Mouse (Mus musculus): ENCODE measurements around the gene Sdk2. TPM values are rescaled to one million over a fixed set of nuclear protein-coding genes. Genes with fewer than 3 reads are reported as not detected.

Gene Sdk2
- polyA plus RNA-seq, 1 experiment from 2014 or later: 3.6 TPM

GRCm38 (mm10) chr11:113750571-113751483, 316.0 kb downstream of the Sdk2 start:
- no peaks in the 10 kb centered on the region for H3K36me3 ChIP-seq (replicated peaks; ENCODE audit: control insufficient read depth, insufficient read depth)
- H3K4me3 ChIP-seq (replicated peaks; ENCODE audit: low read length): peak overlapping the region; percentile 90
- peak overlapping the region; percentile 94 for H3K27ac ChIP-seq
- H3K9ac ChIP-seq: peak overlapping the region; percentile 93
- no peaks in the 10 kb centered on the region for H3K27me3 ChIP-seq (ENCODE audit: control insufficient read depth, insufficient read depth, low read length)
- WGBS: under 1% methylated on average over 67 of the region's 67 CpGs
- peak overlapping the region; percentile 77 for H3K4me2 ChIP-seq (replicated peaks)
- peak; percentile 41 for ATAC-seq (ENCODE audit: low FRiP score)
- H3K9me3 ChIP-seq (ENCODE audit: control insufficient read depth, low read length): no peaks in the 10 kb centered on the region
- peak; percentile 61 for DNase-seq (ENCODE audit: low spot score)
- peaks cover 38% of the 10 kb centered on the region for H3K4me1 ChIP-seq (replicated peaks; ENCODE audit: control insufficient read depth, insufficient read depth, low read length)

- WGBS: 4% methylated on average over 9 of the region's 9 CpGs
- peak overlapping the region; percentile 90 for H3K4me3 ChIP-seq (replicated peaks; ENCODE audit: low read length)
- DNase-seq (ENCODE audit: low spot score): peak; percentile 38
- H3K9ac ChIP-seq: peak overlapping the region; percentile 93
- no peaks in the 10 kb centered on the region for H3K36me3 ChIP-seq (replicated peaks; ENCODE audit: control insufficient read depth, insufficient read depth)
- peak overlapping the region; percentile 94 for H3K27ac ChIP-seq
- H3K27me3 ChIP-seq (ENCODE audit: control insufficient read depth, insufficient read depth, low read length): no peaks in the 10 kb centered on the region
- peaks cover 38% of the 10 kb centered on the region for H3K4me1 ChIP-seq (replicated peaks; ENCODE audit: control insufficient read depth, insufficient read depth, low read length)
- ATAC-seq (ENCODE audit: low FRiP score): peak; percentile 44; the same call in 1 of the 2 replicates
- peak overlapping the region; percentile 77 for H3K4me2 ChIP-seq (replicated peaks)
- H3K9me3 ChIP-seq (ENCODE audit: control insufficient read depth, low read length): no peaks in the 10 kb centered on the region
These were observed 317.0 kb downstream of the Sdk2 start for GRCm38 (mm10) chr11:113749749-113750351.

GRCm38 (mm10) chr11:113748797-113749521, 317.9 kb downstream of the Sdk2 start:
- Histone ChIP-seq H3K4me2 (replicated peaks) (peak overlapping the region; percentile 77), H3K36me3 (replicated peaks; ENCODE audit: control insufficient read depth, insufficient read depth) (no peaks in the 10 kb centered on the region; the same call in 1 of the 2 replicates), H3K9me3 (ENCODE audit: control insufficient read depth, low read length) (no peaks in the 10 kb centered on the region), H3K4me3 (replicated peaks; ENCODE audit: low read length) (peak overlapping the region; percentile 90), H3K27me3 (ENCODE audit: control insufficient read depth, insufficient read depth, low read length) (no peaks in the 10 kb centered on the region), H3K4me1 (replicated peaks; ENCODE audit: control insufficient read depth, insufficient read depth, low read length) (peaks cover 38% of the 10 kb centered on the region), H3K9ac (peak overlapping the region; percentile 93), H3K27ac (no peak overlapping the region)
- WGBS: 10% methylated on average over 21 of the region's 21 CpGs
- ATAC-seq (ENCODE audit: low FRiP score): no peak
- DNase-seq (ENCODE audit: low spot score): no peak

GRCm38 (mm10) chr11:113747725-113748380, 319.0 kb downstream of the Sdk2 start:
- no peak for ATAC-seq (ENCODE audit: low FRiP score)
- DNase-seq (ENCODE audit: low spot score): no peak
- Histone ChIP-seq H3K27me3 (ENCODE audit: control insufficient read depth, insufficient read depth, low read length) (no peaks in the 10 kb centered on the region), H3K4me2 (replicated peaks) (peak overlapping the region; percentile 77), H3K27ac (no peak overlapping the region), H3K36me3 (replicated peaks; ENCODE audit: control insufficient read depth, insufficient read depth) (peaks cover 5% of the 10 kb centered on the region; the same call in 1 of the 2 replicates), H3K9ac (no peak overlapping the region), H3K4me1 (replicated peaks; ENCODE audit: control insufficient read depth, insufficient read depth, low read length) (peaks cover 38% of the 10 kb centered on the region), H3K9me3 (ENCODE audit: control insufficient read depth, low read length) (no peaks in the 10 kb centered on the region), H3K4me3 (replicated peaks; ENCODE audit: low read length) (no peak overlapping the region)
- 84% methylated on average over 11 of the region's 11 CpGs for WGBS

- H3K9ac ChIP-seq: no peak overlapping the region
- no peak overlapping the region for H3K27ac ChIP-seq
- H3K4me2 ChIP-seq (replicated peaks): peak overlapping the region; percentile 11; the same call in 1 of the 2 replicates
- no peaks in the 10 kb centered on the region for H3K27me3 ChIP-seq (ENCODE audit: control insufficient read depth, insufficient read depth, low read length)
- peaks cover 5% of the 10 kb centered on the region; the same call in 1 of the 2 replicates for H3K36me3 ChIP-seq (replicated peaks; ENCODE audit: control insufficient read depth, insufficient read depth)
- H3K4me3 ChIP-seq (replicated peaks; ENCODE audit: low read length): no peak overlapping the region
- 82% methylated on average over 16 of the region's 16 CpGs for WGBS
- DNase-seq (ENCODE audit: low spot score) (no peak), ATAC-seq (ENCODE audit: low FRiP score) (no peak)
- no peaks in the 10 kb centered on the region for H3K9me3 ChIP-seq (ENCODE audit: control insufficient read depth, low read length)
- H3K4me1 ChIP-seq (replicated peaks; ENCODE audit: control insufficient read depth, insufficient read depth, low read length): peaks cover 37% of the 10 kb centered on the region
These were observed 319.8 kb downstream of the Sdk2 start for GRCm38 (mm10) chr11:113747056-113747455.

GRCm38 (mm10) chr11:113745961-113746360, 320.9 kb downstream of the Sdk2 start:
- ATAC-seq (ENCODE audit: low FRiP score) (no peak), DNase-seq (ENCODE audit: low spot score) (no peak)
- Histone ChIP-seq H3K9ac (no peak overlapping the region), H3K36me3 (replicated peaks; ENCODE audit: control insufficient read depth, insufficient read depth) (peaks cover 5% of the 10 kb centered on the region; the same call in 1 of the 2 replicates), H3K4me3 (replicated peaks; ENCODE audit: low read length) (no peak overlapping the region), H3K9me3 (ENCODE audit: control insufficient read depth, low read length) (no peaks in the 10 kb centered on the region), H3K4me2 (replicated peaks) (no peak overlapping the region), H3K27me3 (ENCODE audit: control insufficient read depth, insufficient read depth, low read length) (no peaks in the 10 kb centered on the region), H3K27ac (no peak overlapping the region), H3K4me1 (replicated peaks; ENCODE audit: control insufficient read depth, insufficient read depth, low read length) (peaks cover 34% of the 10 kb centered on the region)
- 76% methylated on average over 4 of the region's 4 CpGs for WGBS

- 100% methylated on average over 1 of the region's 1 CpGs for WGBS
These were observed 323.8 kb downstream of the Sdk2 start for GRCm38 (mm10) chr11:113742998-113743397.

GRCm38 (mm10) chr11:113740100-113740499, 326.7 kb downstream of the Sdk2 start:
- peaks cover 8% of the 10 kb centered on the region; the same call in 1 of the 2 replicates for H3K4me1 ChIP-seq (replicated peaks; ENCODE audit: control insufficient read depth, insufficient read depth, low read length)
- no peaks in the 10 kb centered on the region for H3K27me3 ChIP-seq (ENCODE audit: control insufficient read depth, insufficient read depth, low read length)
- 87% methylated on average over 7 of the region's 7 CpGs for WGBS
- no peak for DNase-seq (ENCODE audit: low spot score)
- no peak for ATAC-seq (ENCODE audit: low FRiP score)
- H3K36me3 ChIP-seq (replicated peaks; ENCODE audit: control insufficient read depth, insufficient read depth): peaks cover 5% of the 10 kb centered on the region; the same call in 1 of the 2 replicates
- no peak overlapping the region for H3K27ac ChIP-seq
- H3K9ac ChIP-seq: no peak overlapping the region
- no peak overlapping the region for H3K4me3 ChIP-seq (replicated peaks; ENCODE audit: low read length)
- no peaks in the 10 kb centered on the region for H3K9me3 ChIP-seq (ENCODE audit: control insufficient read depth, low read length)
- no peak overlapping the region for H3K4me2 ChIP-seq (replicated peaks)

More at GRCm38 (mm10) chr11:113742998-113743397, 323.8 kb downstream of the Sdk2 start:
- DNase-seq (ENCODE audit: low spot score) (no peak), ATAC-seq (ENCODE audit: low FRiP score) (no peak)
- no peak overlapping the region for H3K4me2 ChIP-seq (replicated peaks)
- no peaks in the 10 kb centered on the region for H3K27me3 ChIP-seq (ENCODE audit: control insufficient read depth, insufficient read depth, low read length)
- H3K9ac ChIP-seq: no peak overlapping the region
- H3K36me3 ChIP-seq (replicated peaks; ENCODE audit: control insufficient read depth, insufficient read depth): peaks cover 5% of the 10 kb centered on the region; the same call in 1 of the 2 replicates
- no peak overlapping the region for H3K27ac ChIP-seq
- H3K4me3 ChIP-seq (replicated peaks; ENCODE audit: low read length): no peak overlapping the region
- no peaks in the 10 kb centered on the region for H3K9me3 ChIP-seq (ENCODE audit: control insufficient read depth, low read length)
- peaks cover 19% of the 10 kb centered on the region for H3K4me1 ChIP-seq (replicated peaks; ENCODE audit: control insufficient read depth, insufficient read depth, low read length)
